Mouse (Mus musculus) central nervous system, embryonic 11.5 days (tissue): ENCODE results near the gene Kctd4. TPM values are rescaled to one million over a fixed set of nuclear protein-coding genes. Genes with fewer than 3 reads are reported as not detected.

Experiments used
- polyA plus RNA-seq: library from polyadenylated mRNA; depleted of rRNA; stranded (reverse); fragments of >200 nt; gene quantifications from 2 replicates; pipeline ENCODE4 v1.2.3, GENCODE M21; 2012; rRNA removed

Gene Kctd4
- polyA plus RNA-seq: 0.20 and 0.46 TPM in 2 replicates

DNA sequence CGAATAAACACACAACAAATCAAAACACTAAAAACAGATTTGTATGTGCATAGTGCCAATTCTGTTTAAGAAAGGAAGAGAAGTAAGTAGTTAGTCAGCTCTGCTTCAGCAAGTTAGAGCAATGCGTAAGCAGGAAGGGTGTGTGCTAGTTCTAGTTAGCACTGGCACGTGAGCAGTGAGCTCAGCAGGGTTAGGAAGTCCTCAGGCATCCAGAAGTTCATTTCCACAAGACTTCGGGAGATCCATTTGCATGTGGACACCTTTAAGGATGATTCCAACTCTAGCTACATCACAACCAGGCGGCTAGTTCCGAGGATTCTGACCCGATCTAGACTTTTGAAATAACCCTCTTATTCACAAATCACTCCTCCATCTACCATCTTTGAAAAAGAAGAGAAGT lies at the start of gene Kctd4:
Gene Kctd4, plus strand, starts transcription at position 244 of the 400 bp plus-strand sequence.

GRCm38 (mm10) chr14:76010102-76011061 lies 55.6 kb downstream of the Kctd4 start, which contains the start of gene Gtf2f2:
TSS of gene Gtf2f2 (minus strand) at chr14:76010865.

Other genes starting within 250 kb of the Kctd4 start
- 21.3 and 26.8 TPM in 2 replicates for gene Cog3, start 200.5 kb upstream of the Kctd4 start, polyA plus RNA-seq
- 15.2 and 26.6 TPM in 2 replicates for gene Slc25a30, start 168.0 kb upstream of the Kctd4 start, polyA plus RNA-seq
- gene Tpt1, start 109.9 kb upstream of the Kctd4 start, polyA plus RNA-seq: 2,081 and 2,547 TPM in 2 replicates
- gene Gtf2f2, start 55.9 kb downstream of the Kctd4 start, polyA plus RNA-seq: 31.6 and 34.6 TPM in 2 replicates
- 11.7 and 14.8 TPM in 2 replicates for gene Gpalpp1, start 155.8 kb downstream of the Kctd4 start, polyA plus RNA-seq
- 9.9 and 10.6 TPM in 2 replicates for gene Nufip1, start 155.9 kb downstream of the Kctd4 start, polyA plus RNA-seq